8 mouse cellular contexts compared by ENCODE assay signal in genomic region chr13:44673967-44674357, GRCm38 (mm10). TPM values are rescaled to one million over a fixed set of nuclear protein-coding genes. Genes with fewer than 3 reads are reported as not detected.
DNase-seq lines count a peak whose midpoint lies in the region; ATAC-seq and TF ChIP-seq lines count a peak whose summit lies in the region.

No protein-coding gene starts in this region.

- 21% methylated on average over 12 of the region's 12 CpGs for WGBS in heart, embryonic 11.5 days (ENCODE audit: insufficient replicate concordance)
- WGBS in heart, adult 2 months: 38% methylated on average over 12 of the region's 12 CpGs
- WGBS in embryonic facial prominence, embryonic 14.5 days: 21% methylated on average over 12 of the region's 12 CpGs
- WGBS in liver, embryonic 14.5 days (ENCODE audit: insufficient replicate concordance): 11% methylated on average over 12 of the region's 12 CpGs

- intact Hi-C loops in heart, adult 2 months (cut with DNase I): no loop called here

- no peaks in the 10 kb centered on the region for H3K9me3 ChIP-seq in heart, embryonic 11.5 days (replicated peaks; ENCODE audit: control insufficient read depth, low read length)
- H3K9me3 ChIP-seq in embryonic facial prominence, embryonic 14.5 days (ENCODE audit: control insufficient read depth, low read length): no peaks in the 10 kb centered on the region
- H3K9me3 ChIP-seq in liver, embryonic 14.5 days (ENCODE audit: control insufficient read depth, low read length): no peaks in the 10 kb centered on the region

- no peak for TF ChIP-seq CTCF in heart, adult 2 months (IDR thresholded peaks at IDR 0.05)
- TF ChIP-seq CTCF in liver, embryonic 14.5 days (IDR thresholded peaks at IDR 0.05; ENCODE audit: low read depth): no peak

- H3K4me2 ChIP-seq in heart, embryonic 11.5 days: peak overlapping the region; percentile 57
- H3K4me2 ChIP-seq in embryonic facial prominence, embryonic 14.5 days (ENCODE audit: low read depth, low read length): peak overlapping the region; percentile 40
- H3K4me2 ChIP-seq in liver, embryonic 14.5 days (ENCODE audit: low read depth): peak overlapping the region; percentile 37

- no peak for TF ChIP-seq POLR2A in heart, adult 2 months (IDR thresholded peaks at IDR 0.05; ENCODE audit: insufficient read depth, low read depth, low read length)

- peaks cover 9% of the 10 kb centered on the region; the same call in 1 of the 2 replicates for H3K4me1 ChIP-seq in heart, embryonic 11.5 days (ENCODE audit: control insufficient read depth, insufficient read depth, low read length)
- H3K4me1 ChIP-seq in heart, adult 2 months (ENCODE audit: control insufficient read depth, insufficient read depth, low read length): no peaks in the 10 kb centered on the region
- peaks cover 5% of the 10 kb centered on the region; the same call in 1 of the 2 replicates for H3K4me1 ChIP-seq in embryonic facial prominence, embryonic 14.5 days (ENCODE audit: control insufficient read depth, insufficient read depth, low read length)
- H3K4me1 ChIP-seq in liver, embryonic 14.5 days (replicated peaks; ENCODE audit: control insufficient read depth in 2 of 2, insufficient read depth in 2 of 2, low read length in 1 of 2): peaks cover 0 to 7% of the 10 kb centered on the region in 2 experiments; a peak in 1 of 4 replicates

- H3K27ac ChIP-seq in heart, embryonic 11.5 days (ENCODE audit: low read depth, low read length): no peak overlapping the region
- no peak overlapping the region for H3K27ac ChIP-seq in heart, adult 2 months
- H3K27ac ChIP-seq in embryonic facial prominence, embryonic 14.5 days (replicated peaks; ENCODE audit: low read depth, low read length): no peak overlapping the region
- no peak overlapping the region for H3K27ac ChIP-seq in liver, embryonic 14.5 days

- no peak overlapping the region for H3K9ac ChIP-seq in heart, embryonic 11.5 days (ENCODE audit: low read depth, low read length)
- H3K9ac ChIP-seq in heart, adult 2 months (ENCODE audit: low read depth, low read length): no peak overlapping the region
- no peak overlapping the region for H3K9ac ChIP-seq in embryonic facial prominence, embryonic 14.5 days (ENCODE audit: low read depth, low read length)
- H3K9ac ChIP-seq in liver, embryonic 14.5 days (replicated peaks): no peak overlapping the region

- TF ChIP-seq EP300 in heart, adult 2 months (IDR thresholded peaks at IDR 0.05; ENCODE audit: insufficient read depth, low read depth, low read length): no peak
- TF ChIP-seq EP300 in liver, embryonic 14.5 days (IDR thresholded peaks at IDR 0.05; ENCODE audit: low read depth): no peak

- DNase-seq in heart, adult 2 months: no peak
- DNase-seq in 416B (ENCODE audit: low read depth): peak; percentile 24
- no peak for DNase-seq in embryonic facial prominence, embryonic 14.5 days (ENCODE audit: low spot score)
- no peak for DNase-seq in liver, embryonic 14.5 days (ENCODE audit: low read depth in 3 of 3, low spot score in 3 of 3)
- DNase-seq in spleen, postnatal 4 days (ENCODE audit: low spot score in 2 of 2): no peak
- no peak for DNase-seq in layer of hippocampus, adult 18-20 months (ENCODE audit: low spot score in 2 of 2)
- no peak for DNase-seq in urinary bladder, adult 2 months (ENCODE audit: low spot score)

- peaks cover 6% of the 10 kb centered on the region; the same call in 1 of the 2 replicates for H3K27me3 ChIP-seq in heart, embryonic 11.5 days (ENCODE audit: control insufficient read depth, insufficient read depth, low read length)
- H3K27me3 ChIP-seq in heart, adult 2 months (ENCODE audit: control insufficient read depth, insufficient read depth, low read length): no peaks in the 10 kb centered on the region
- H3K27me3 ChIP-seq in embryonic facial prominence, embryonic 14.5 days (replicated peaks; ENCODE audit: control insufficient read depth, insufficient read depth, low read length): no peaks in the 10 kb centered on the region
- H3K27me3 ChIP-seq in liver, embryonic 14.5 days (ENCODE audit: control insufficient read depth, insufficient read depth, low read length): peaks cover 20% of the 10 kb centered on the region

- peak overlapping the region; percentile 21; the same call in 1 of the 2 replicates for H3K4me3 ChIP-seq in heart, embryonic 11.5 days (ENCODE audit: low read depth, low read length)
- H3K4me3 ChIP-seq in heart, adult 2 months: no peak overlapping the region
- H3K4me3 ChIP-seq in embryonic facial prominence, embryonic 14.5 days (ENCODE audit: low read depth, low read length): peak overlapping the region; percentile 9; the same call in 1 of the 2 replicates
- H3K4me3 ChIP-seq in liver, embryonic 14.5 days (ENCODE audit: insufficient read depth in 1 of 2, low read depth in 2 of 2, low read length in 2 of 2): peak overlapping the region in 1 of 2 experiments; percentile 19; a peak in 1 of 4 replicates

- ATAC-seq in heart, embryonic 11.5 days (replicated peaks; ENCODE audit: insufficient number of reproducible peaks, low FRiP score, low TSS enrichment): no peak
- ATAC-seq in embryonic facial prominence, embryonic 14.5 days (ENCODE audit: low read depth): no peak
- ATAC-seq in liver, embryonic 14.5 days (ENCODE audit: insufficient read depth): no peak

- H3K36me3 ChIP-seq in heart, embryonic 11.5 days (ENCODE audit: control insufficient read depth, insufficient read depth, low read length): no peaks in the 10 kb centered on the region
- no peaks in the 10 kb centered on the region for H3K36me3 ChIP-seq in heart, adult 2 months (ENCODE audit: control insufficient read depth, insufficient read depth, low read length)
- no peaks in the 10 kb centered on the region for H3K36me3 ChIP-seq in embryonic facial prominence, embryonic 14.5 days (ENCODE audit: control insufficient read depth, insufficient read depth, low read length)
- H3K36me3 ChIP-seq in liver, embryonic 14.5 days (replicated peaks; ENCODE audit: control insufficient read depth, insufficient read depth, low read depth): no peaks in the 10 kb centered on the region

- H3K79me2 ChIP-seq in heart, adult 2 months (replicated peaks; ENCODE audit: control insufficient read depth, insufficient read depth, low read length): no peaks in the 10 kb centered on the region

RNA-seq across cellular contexts. Expression of gene Jarid2, which starts 55.3 kb away (rescaled TPM):
- 20.1 and 22.4 TPM in 2 replicates for polyA plus RNA-seq in heart, embryonic 11.5 days (2014; fragmentation: Nextera tagmentation; extraction: Ambion mirVana)
- 10 to 100 TPM; 20.2 to 24.5 TPM for total RNA-seq in heart, adult 2 months (2021)
- polyA plus RNA-seq in heart, adult 2 months (2012; rRNA removed): 7.3 and 11.5 TPM in 2 replicates
- polyA plus RNA-seq in embryonic facial prominence, embryonic 14.5 days (2014; fragmentation: Nextera tagmentation; extraction: Ambion mirVana): 16.1 and 17.6 TPM in 2 replicates
- 4.1 and 5.9 TPM in 2 replicates for polyA plus RNA-seq in liver, embryonic 14.5 days (2012; rRNA removed)
- 4.9 TPM in 2 replicates for polyA plus RNA-seq in liver, embryonic 14.5 days (2014; fragmentation: Nextera tagmentation; extraction: Ambion mirVana)
- total RNA-seq in layer of hippocampus, adult 18-20 months (2021): 10 to 100 TPM; 26.1 to 29.3 TPM
- polyA plus RNA-seq in urinary bladder, adult 2 months (2012; rRNA removed): 15.2 and 17.8 TPM in 2 replicates
